Mouse (Mus musculus): ENCODE data around the gene Sesn3.
A peak's percentile ranks its signal among the peaks of the same experiment; 100 is the strongest.

- peak; percentile 39; the same call in 1 of the 2 replicates for TF ChIP-seq CTCF (IDR thresholded peaks at IDR 0.05; ENCODE audit: control insufficient read depth, insufficient read depth, insufficient replicate concordance, low read depth, low read length)
- TF ChIP-seq POLR2A (IDR thresholded peaks at IDR 0.05; ENCODE audit: control insufficient read depth, low read depth, low read length) = no peak
Measured at GRCm38 (mm10) chr9:14275792-14276480, 1.1 kb downstream of the Sesn3 start.
